Mouse (Mus musculus) ovary, postnatal 14 days (tissue): ENCODE measurements around the gene Acot5.
"Not testable (repeated sequence)": the region's sequence is repeated elsewhere in the genome, so short reads cannot be mapped to it uniquely, and the experiment has no call there.

Experiments
- DNase-seq: peaks from one replicate; pipeline ENCODE4 v3.0.0; 2022; ENCODE audit warnings: low spot score

Acot5 gene

GRCm38 (mm10) chr12:84063228-84063627 lies 5.9 kb upstream of the Acot5 start:
- DNase-seq: no peak

GRCm38 (mm10) chr12:84063833-84064232 lies 5.3 kb upstream of the Acot5 start:
- DNase-seq: no peak

GRCm38 (mm10) chr12:84064621-84065020 lies 4.5 kb upstream of the Acot5 start:
- DNase-seq: no peak

- no peak for DNase-seq
Measured at GRCm38 (mm10) chr12:84067752-84068151, 1.4 kb upstream of the Acot5 start.

- no peak for DNase-seq
Measured at GRCm38 (mm10) chr12:84068296-84068695, 829 bp upstream of the Acot5 start.

GRCm38 (mm10) chr12:84069582-84069981 lies 457 bp downstream of the Acot5 start:
- DNase-seq: not testable (repeated sequence)

GRCm38 (mm10) chr12:84071696-84072095 lies 2.6 kb downstream of the Acot5 start:
- DNase-seq: no peak

GRCm38 (mm10) chr12:84077371-84077990 lies 8.4 kb downstream of the Acot5 start:
- no peak for DNase-seq

GRCm38 (mm10) chr12:84083842-84084241 lies 14.7 kb downstream of the Acot5 start:
- no peak for DNase-seq

GRCm38 (mm10) chr12:84084581-84084980 lies 15.5 kb downstream of the Acot5 start:
- no peak for DNase-seq

- DNase-seq: not testable (repeated sequence)
Measured at GRCm38 (mm10) chr12:84094666-84095065, 25.5 kb downstream of the Acot5 start.

GRCm38 (mm10) chr12:84099605-84100004 lies 30.5 kb downstream of the Acot5 start:
- DNase-seq: no peak

- no peak for DNase-seq
Measured at GRCm38 (mm10) chr12:84100071-84100470, 30.9 kb downstream of the Acot5 start.

GRCm38 (mm10) chr12:84100604-84101492 lies 31.7 kb downstream of the Acot5 start, which contains the start of gene Acot6:
Gene Acot6 (plus strand): TSS chr12:84100654.
- peak; percentile 15 for DNase-seq

GRCm38 (mm10) chr12:84101493-84101845 lies 32.3 kb downstream of the Acot5 start:
- no peak for DNase-seq

- DNase-seq: no peak
Measured at GRCm38 (mm10) chr12:84107012-84107411, 37.9 kb downstream of the Acot5 start.

GRCm38 (mm10) chr12:84107692-84108091 lies 38.6 kb downstream of the Acot5 start:
- DNase-seq: no peak

- no peak for DNase-seq
Measured at GRCm38 (mm10) chr12:84109924-84110323, 40.8 kb downstream of the Acot5 start.

- DNase-seq: no peak
Measured at GRCm38 (mm10) chr12:84110814-84111213, 41.7 kb downstream of the Acot5 start.

- DNase-seq: no peak
Measured at GRCm38 (mm10) chr12:84113676-84114075, 44.6 kb downstream of the Acot5 start.

- DNase-seq: peak; percentile 79
Measured at GRCm38 (mm10) chr12:84114153-84114994, 45.2 kb downstream of the Acot5 start, which contains the start of gene Dnal1. Gene Dnal1 (plus strand): TSS chr12:84114366.

- DNase-seq: no peak
Measured at GRCm38 (mm10) chr12:84119584-84119983, 50.5 kb downstream of the Acot5 start.
